Mouse (Mus musculus): ENCODE results near the gene Smpd2.

DNA sequence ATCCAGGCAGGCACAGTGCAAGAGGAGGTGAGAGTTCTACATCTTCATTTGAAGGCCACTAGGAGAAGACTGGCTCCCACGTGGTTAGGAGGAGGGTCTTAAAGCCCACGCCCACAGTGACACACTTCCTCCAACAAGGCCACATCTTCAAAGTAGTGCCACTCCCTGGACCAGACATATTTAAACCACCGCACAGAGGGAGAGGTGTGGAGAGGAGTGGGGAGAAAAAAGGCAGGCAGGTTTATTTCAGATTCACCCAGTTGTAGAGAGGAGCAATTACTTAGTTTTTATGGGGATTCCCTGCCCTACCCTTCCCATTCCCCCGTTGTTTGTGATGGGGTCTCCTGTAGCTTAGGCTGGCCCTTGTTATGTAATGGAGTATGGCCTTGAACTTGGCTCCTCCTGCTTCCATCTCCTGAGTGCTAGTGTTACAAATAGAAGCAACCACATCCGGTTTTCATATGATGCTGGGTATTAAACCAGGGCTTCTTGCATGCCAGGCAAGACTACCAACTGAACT is 17.1 kb downstream of the Smpd2 start:
- TF ChIP-seq E2F4 (IDR thresholded peaks at IDR 0.05; ENCODE audit: insufficient read depth) (no peak), POLR2A (IDR thresholded peaks at IDR 0.05; ENCODE audit: insufficient read length, low read depth) (no peak), MAX (IDR thresholded peaks at IDR 0.05; ENCODE audit: low read depth) (no peak), TCF12 (IDR thresholded peaks at IDR 0.05; ENCODE audit: insufficient read depth, poor library complexity, severe bottlenecking) (no peak)
